Mouse (Mus musculus): ENCODE results near the gene Serinc1. TPM values are rescaled to one million over a fixed set of nuclear protein-coding genes. Genes with fewer than 3 reads are reported as not detected.

Serinc1 gene
- polyA plus RNA-seq, 1 experiment, result 19.8 TPM

- Histone ChIP-seq H3K27ac (ENCODE audit: control insufficient read depth, insufficient read depth, low read depth, low read length) (no peak overlapping the region), H3K4me1 (ENCODE audit: control insufficient read depth, insufficient read depth, low read length) (peaks cover 2% of the 10 kb centered on the region; the same call in 1 of the 2 replicates), H3K4me3 (ENCODE audit: control insufficient read depth, low read depth, low read length) (no peak overlapping the region; the same call in 1 of the 2 replicates), H3K36me3 (ENCODE audit: control insufficient read depth, insufficient read depth, low read length) (no peaks in the 10 kb centered on the region), H3K27me3 (ENCODE audit: control insufficient read depth, insufficient read depth, low read length) (no peaks in the 10 kb centered on the region)
- TF ChIP-seq POLR2A (IDR thresholded peaks at IDR 0.05; ENCODE audit: control insufficient read depth, low read depth, low read length) (no peak), CTCF (IDR thresholded peaks at IDR 0.05; ENCODE audit: control insufficient read depth, insufficient read depth, insufficient replicate concordance, low read depth, low read length) (no peak)
These were observed 47.6 kb downstream of the Serinc1 start for GRCm38 (mm10) chr10:57484741-57485140.

GRCm38 (mm10) chr10:57481717-57482116 is 50.6 kb downstream of the Serinc1 start:
- Histone ChIP-seq H3K27me3 (ENCODE audit: control insufficient read depth, insufficient read depth, low read length) (no peaks in the 10 kb centered on the region), H3K4me1 (ENCODE audit: control insufficient read depth, insufficient read depth, low read length) (no peaks in the 10 kb centered on the region; the same call in 1 of the 2 replicates), H3K4me3 (ENCODE audit: control insufficient read depth, low read depth, low read length) (no peak overlapping the region), H3K27ac (ENCODE audit: control insufficient read depth, insufficient read depth, low read depth, low read length) (no peak overlapping the region), H3K36me3 (ENCODE audit: control insufficient read depth, insufficient read depth, low read length) (no peaks in the 10 kb centered on the region)
- TF ChIP-seq POLR2A (IDR thresholded peaks at IDR 0.05; ENCODE audit: control insufficient read depth, low read depth, low read length) (no peak), CTCF (IDR thresholded peaks at IDR 0.05; ENCODE audit: control insufficient read depth, insufficient read depth, insufficient replicate concordance, low read depth, low read length) (no peak)

DNA sequence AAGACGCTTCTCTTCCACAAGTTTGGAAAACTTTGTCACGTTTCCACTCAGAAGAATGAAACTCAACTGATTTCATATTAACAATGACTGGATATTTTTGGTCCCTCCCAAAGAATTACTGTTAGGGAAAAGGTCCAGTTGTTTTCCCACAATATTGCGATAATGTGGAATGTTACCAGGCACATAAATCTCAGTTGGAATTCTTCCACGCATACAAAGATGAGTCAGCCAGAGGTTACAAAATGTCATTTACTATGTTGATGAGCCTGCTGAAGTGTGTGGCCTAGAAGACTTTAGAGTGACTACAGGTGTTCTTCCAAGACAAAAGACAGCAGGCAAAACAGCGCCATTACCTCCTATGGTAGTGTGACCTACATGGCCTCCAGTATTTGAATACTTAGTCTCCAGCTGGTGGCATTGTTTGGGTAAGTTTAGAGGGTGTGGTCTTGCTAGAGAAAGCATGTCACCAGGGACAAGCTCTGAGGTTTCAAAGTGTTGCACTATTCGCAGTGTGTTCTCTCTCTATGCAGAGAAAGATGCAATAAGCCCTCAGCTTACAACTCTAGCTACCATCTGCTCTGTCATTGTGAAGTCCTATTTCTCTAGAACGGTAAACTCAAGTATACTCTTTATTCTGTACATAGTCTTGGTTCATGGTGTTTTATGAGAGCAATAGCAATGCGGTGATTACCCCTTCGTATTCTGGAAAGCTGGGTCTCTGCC is 55.0 kb downstream of the Serinc1 start:
- Histone ChIP-seq H3K4me1 (ENCODE audit: control insufficient read depth, insufficient read depth, low read length) (no peaks in the 10 kb centered on the region), H3K4me3 (ENCODE audit: control insufficient read depth, low read depth, low read length) (no peak overlapping the region), H3K27ac (ENCODE audit: control insufficient read depth, insufficient read depth, low read depth, low read length) (no peak overlapping the region)

More for the DNA sequence above, 55.0 kb downstream of the Serinc1 start:
- TF ChIP-seq CTCF (IDR thresholded peaks at IDR 0.05; ENCODE audit: control insufficient read depth, insufficient read depth, insufficient replicate concordance, low read depth, low read length), result no peak
- no peak for TF ChIP-seq POLR2A (IDR thresholded peaks at IDR 0.05; ENCODE audit: control insufficient read depth, low read depth, low read length)
- no peaks in the 10 kb centered on the region for H3K27me3 ChIP-seq (ENCODE audit: control insufficient read depth, insufficient read depth, low read length)
- H3K36me3 ChIP-seq (ENCODE audit: control insufficient read depth, insufficient read depth, low read length), result no peaks in the 10 kb centered on the region

Other genes starting within 250 kb of the Serinc1 start
- gene Hsf2, start 46.1 kb downstream of the Serinc1 start, polyA plus RNA-seq (2012; rRNA removed), result 14.3 and 16.4 TPM in 2 replicates
- gene Pkib, start 99.5 kb upstream of the Serinc1 start, polyA plus RNA-seq (2012; rRNA removed), result 300 and 384 TPM in 2 replicates